9 mouse cellular contexts compared by ENCODE assay signal in genomic region chr19:10457484-10457800, GRCm38 (mm10). TPM values are rescaled to one million over a fixed set of nuclear protein-coding genes. Genes with fewer than 3 reads are reported as not detected.
DNase-seq lines count a peak whose midpoint lies in the region; ATAC-seq lines count a peak whose summit lies in the region.
"Had no signal": no experiment of that assay in that cellular context is flagged by ENCODE, and none has a peak within 500 bp of the region (broad histone marks: within the 10 kb centered on the region; RNA-seq: fewer than 3 reads in every experiment).

No protein-coding gene starts in this region.

- DNase-seq in heart, embryonic 10.5 days (ENCODE audit: low spot score): peak; percentile 94
- no peak for DNase-seq in heart, adult 8-10 months (ENCODE audit: low spot score)
- DNase-seq in adrenal gland, postnatal 25 days: peak; percentile 78
- peak; percentile 86 for DNase-seq in forelimb bud, embryonic 11.5 days (ENCODE audit: low read depth, low spot score)
- peak; percentile 25 to 33 for DNase-seq in kidney, adult 8-10 months
- DNase-seq in lung, adult 18-20 months: peak; percentile 61 to 77
- peak; percentile 75 for DNase-seq in ovary, adult 18-20 months (ENCODE audit: low spot score)

- no peak for ATAC-seq in activated CD4-positive, CD25-positive, alpha-beta regulatory T cell, adult 4 months

- WGBS in heart, embryonic 10.5 days: 1% methylated on average over 28 of the region's 34 CpGs

- H3K4me1 ChIP-seq in heart, embryonic 10.5 days: peaks cover 21% of the 10 kb centered on the region

- no peaks in the 10 kb centered on the region for H3K36me3 ChIP-seq in heart, embryonic 10.5 days
- H3K36me3 ChIP-seq: G1E had no signal

- H3K4me3 ChIP-seq in heart, embryonic 10.5 days: peak overlapping the region; percentile 64

- no peaks in the 10 kb centered on the region for H3K9me3 ChIP-seq in heart, embryonic 10.5 days

- H3K27me3 ChIP-seq in heart, embryonic 10.5 days (ENCODE audit: insufficient read depth, poor library complexity, severe bottlenecking): peaks cover 100% of the 10 kb centered on the region

- H3K27ac ChIP-seq in heart, embryonic 10.5 days: peak overlapping the region; percentile 22; the same call in 1 of the 2 replicates

RNA-seq across cellular contexts. Expression of gene Lrrc10b, which starts 0.2 kb away (rescaled TPM):
- 0.06 and 0.18 TPM in 2 replicates for polyA plus RNA-seq in heart, embryonic 10.5 days (2016; fragmentation: Nextera tagmentation; extraction: Ambion mirVana)
- total RNA-seq in heart, adult 8-10 months (2022): 1 to 10 TPM in 2 of 4 experiments, under 1 TPM in 2; 0.38 to 6.4 (median 1.9) TPM
- 2.2 and 2.5 TPM in 2 replicates for total RNA-seq in adrenal gland, postnatal 25 days (2021)
- not detected for polyA plus RNA-seq in activated CD4-positive, CD25-positive, alpha-beta regulatory T cell, adult 4 months (2017; shearing (Covaris generic))
- total RNA-seq: G1E had no signal
- polyA plus RNA-seq: G1E had no signal

RNA-seq across cellular contexts. Expression of gene Ppp1r32, which starts 25.3 kb away (rescaled TPM):
- not detected in 2 replicates for polyA plus RNA-seq in heart, embryonic 10.5 days (2016; fragmentation: Nextera tagmentation; extraction: Ambion mirVana)
- under 1 TPM in 3 of 4 experiments, not detected in 1; 0.22 to 0.38 (median 0.28) TPM for total RNA-seq in heart, adult 8-10 months (2022)
- 0.88 TPM in 1 of 2 replicates, not detected in the other for total RNA-seq in adrenal gland, postnatal 25 days (2021)
- under 1 TPM in 1 of 2 experiments, not detected in 1; 0.41 TPM for polyA plus RNA-seq in activated CD4-positive, CD25-positive, alpha-beta regulatory T cell, adult 4 months (2017; shearing (Covaris generic))
